Mouse (Mus musculus): ENCODE results near the gene As3mt.

GRCm38 (mm10) chr19:46667300-46667699, 40.0 kb upstream of the As3mt start:
- TF ChIP-seq GATA1 (IDR thresholded peaks at IDR 0.05; ENCODE audit: low read length) (no peak), TAL1 (IDR thresholded peaks at IDR 0.05; ENCODE audit: low read length) (no peak)

Data from erythroblast, embryonic 14.5 days (primary cell).